Mouse (Mus musculus) cerebellum, postnatal 14 days (tissue): ENCODE measurements around the gene Ntn3.
A peak's percentile ranks its signal among the peaks of the same experiment; 100 is the strongest.

ENCODE experiments used
- DNase-seq, 2 experiments: peaks; one replicate each; pipeline ENCODE4 v3.0.0; 2021; ENCODE audit warnings: mixed read lengths in 2 of 2

Gene Ntn3

GRCm38 (mm10) chr17:24173423-24173822, 35.9 kb downstream of the Ntn3 start:
- DNase-seq, result peak; percentile 86 to 88

- DNase-seq, result no peak
Measured at GRCm38 (mm10) chr17:24171738-24172137, 37.6 kb downstream of the Ntn3 start.

- no peak for DNase-seq
Measured at GRCm38 (mm10) chr17:24170729-24171128, 38.6 kb downstream of the Ntn3 start.

GRCm38 (mm10) chr17:24170125-24170524, 39.2 kb downstream of the Ntn3 start:
- no peak for DNase-seq

- peak; percentile 98 for DNase-seq
Measured at GRCm38 (mm10) chr17:24169317-24170065, 39.8 kb downstream of the Ntn3 start, which contains the start of gene Atp6v0c. TSS of gene Atp6v0c (minus strand) at chr17:24169702.

- DNase-seq, result peak; percentile 82 to 87
Measured at GRCm38 (mm10) chr17:24168590-24169277, 40.6 kb downstream of the Ntn3 start.

GRCm38 (mm10) chr17:24167891-24168505, 41.3 kb downstream of the Ntn3 start:
- no peak for DNase-seq

GRCm38 (mm10) chr17:24167120-24167519, 42.2 kb downstream of the Ntn3 start:
- DNase-seq, result no peak

GRCm38 (mm10) chr17:24164566-24165259, 44.6 kb downstream of the Ntn3 start:
- peak in 1 of 2 experiments; percentile 32 for DNase-seq

GRCm38 (mm10) chr17:24163176-24163962, 46.0 kb downstream of the Ntn3 start, which contains the start of gene Amdhd2:
TSS of gene Amdhd2 (minus strand) at chr17:24163766.
- DNase-seq, result peak; percentile 96 to 99

- peak; percentile 27 to 54 for DNase-seq
Measured at GRCm38 (mm10) chr17:24162584-24163175, 46.7 kb downstream of the Ntn3 start.

- DNase-seq, result no peak
Measured at GRCm38 (mm10) chr17:24161466-24161865, 47.9 kb downstream of the Ntn3 start.

GRCm38 (mm10) chr17:24157526-24157925, 51.8 kb downstream of the Ntn3 start:
- no peak for DNase-seq

GRCm38 (mm10) chr17:24157121-24157520, 52.2 kb downstream of the Ntn3 start:
- no peak for DNase-seq

- DNase-seq, result no peak
Measured at GRCm38 (mm10) chr17:24156394-24156793, 52.9 kb downstream of the Ntn3 start.

GRCm38 (mm10) chr17:24155742-24156141, 53.6 kb downstream of the Ntn3 start:
- DNase-seq, result no peak

- no peak for DNase-seq
Measured at GRCm38 (mm10) chr17:24154463-24154862, 54.9 kb downstream of the Ntn3 start.
